Mouse (Mus musculus): Measurements from ENCODE around the gene Bicc1.

DNA sequence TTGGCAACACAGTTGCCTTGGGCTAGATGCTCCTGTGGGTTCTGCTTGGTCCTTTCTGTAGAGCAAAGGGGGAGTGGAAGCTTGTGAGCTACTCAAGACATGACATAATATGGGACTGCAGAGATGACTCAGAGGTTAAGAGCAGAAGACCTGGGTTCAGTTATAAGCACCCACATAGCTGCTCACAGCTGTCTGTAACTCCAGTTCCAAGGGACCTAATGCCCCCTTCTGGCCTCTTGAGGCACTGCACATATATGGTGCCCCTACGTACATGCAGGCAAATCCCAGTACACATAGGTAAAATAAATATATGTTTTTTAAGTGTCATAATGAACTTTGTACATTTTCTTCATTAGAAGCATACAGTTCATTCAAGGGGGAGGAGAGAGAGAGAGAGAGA lies 11.9 kb upstream of the Bicc1 start:
- TF ChIP-seq GATA1 (IDR thresholded peaks at IDR 0.05; ENCODE audit: borderline replicate concordance, low read length) (no peak), FLI1 (IDR thresholded peaks at IDR 0.05; ENCODE audit: low read length) (no peak)
